Mouse (Mus musculus): ENCODE data around the gene Inpp5d.

The Inpp5d gene

GRCm38 (mm10) chr1:87620211-87620668 lies at the start of gene Inpp5d:
TSS of gene Inpp5d (plus strand) at chr1:87620312.
- peak; percentile 59 to 67 for DNase-seq (ENCODE audit: low spot score in 2 of 2)

- no peak for DNase-seq (ENCODE audit: low spot score in 2 of 2)
These were observed 46.9 kb upstream of the Inpp5d start for GRCm38 (mm10) chr1:87573261-87573660.

DNA sequence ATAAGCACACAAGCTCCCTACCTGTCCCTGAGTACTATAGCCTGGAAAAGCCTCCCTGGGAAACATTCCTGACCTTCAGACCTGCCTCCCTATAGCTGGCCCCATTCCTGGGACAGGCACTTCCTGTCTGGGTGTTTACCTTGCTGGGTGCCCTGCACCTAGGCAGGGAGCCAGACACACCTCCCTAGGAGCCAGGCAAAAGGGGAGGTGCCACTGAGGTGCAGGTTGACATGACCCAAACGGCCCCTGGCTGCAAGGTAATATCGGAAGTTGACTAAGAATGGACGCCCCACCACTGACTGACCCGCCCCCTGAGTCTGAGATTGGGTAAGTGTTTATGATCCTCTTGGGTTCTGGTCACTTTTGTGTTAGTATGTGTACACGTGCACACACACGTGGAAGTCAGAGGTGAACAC lies 46.3 kb upstream of the Inpp5d start, which contains the start of gene Ngef:
TSS of gene Ngef (minus strand) at position 71 of the 416 bp plus-strand sequence.
- DNase-seq (ENCODE audit: low spot score in 2 of 2), result no peak

DNA sequence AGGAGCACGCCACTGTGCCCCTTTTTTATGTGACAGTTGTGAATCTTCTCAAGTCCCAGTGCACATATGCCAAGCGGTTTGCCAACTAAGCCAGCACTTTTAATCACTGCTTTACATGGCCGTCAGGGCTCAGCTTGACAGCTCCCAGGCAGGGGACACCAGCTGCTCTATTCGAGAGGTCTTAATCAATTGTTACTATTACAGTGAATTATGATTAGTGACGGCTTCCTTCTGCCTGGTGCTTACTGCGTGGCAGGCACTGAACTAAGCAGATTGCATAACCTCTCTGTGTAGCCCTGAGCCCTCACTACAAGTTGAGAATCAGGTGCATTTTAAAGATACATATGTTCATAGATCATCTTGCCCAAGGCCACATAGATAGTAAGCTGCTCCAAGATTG lies 45.8 kb upstream of the Inpp5d start:
- DNase-seq (ENCODE audit: low spot score in 2 of 2), result no peak

- no peak for DNase-seq (ENCODE audit: low spot score in 2 of 2)
These were observed 45.3 kb upstream of the Inpp5d start for GRCm38 (mm10) chr1:87574785-87575184.

DNA sequence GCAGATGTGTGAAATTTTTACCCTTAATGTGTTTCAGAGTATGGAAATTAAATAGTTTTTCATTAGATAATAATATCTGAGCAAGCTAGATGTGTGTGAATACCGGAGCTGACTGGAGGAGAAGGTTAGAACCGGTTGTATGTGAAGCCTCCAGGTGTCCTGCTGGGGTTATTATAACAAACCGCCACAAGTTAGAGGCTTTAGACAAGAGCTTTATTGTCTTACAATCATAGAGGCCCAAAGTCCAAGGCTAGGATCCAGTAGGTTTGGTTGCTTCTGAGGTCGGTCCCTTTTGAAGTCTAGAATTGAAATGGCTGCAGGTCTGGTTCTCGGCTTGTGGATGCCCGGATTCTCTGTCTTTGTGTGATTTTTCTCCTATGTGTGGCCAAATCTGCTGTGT lies 41.1 kb upstream of the Inpp5d start:
- DNase-seq (ENCODE audit: low spot score in 2 of 2), result no peak

DNA sequence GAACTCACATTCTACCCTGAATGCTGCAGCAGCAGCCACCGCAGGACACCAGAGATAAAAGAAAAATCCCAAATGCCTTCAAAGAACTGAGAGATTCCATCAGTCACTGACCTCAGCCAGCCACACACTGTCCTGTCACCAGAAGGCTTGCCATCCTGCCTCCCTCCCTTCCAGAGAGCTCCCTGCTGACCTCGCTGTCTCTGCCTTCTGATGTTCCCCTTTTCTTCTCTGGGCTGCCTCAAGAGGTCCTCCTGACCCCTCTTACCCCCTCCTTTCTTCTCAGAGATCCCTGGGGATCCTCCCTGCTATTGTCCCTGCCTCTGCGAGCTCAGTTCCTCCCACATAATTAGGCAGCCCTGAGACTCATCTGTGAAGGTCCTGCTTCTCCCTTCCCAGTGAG lies 39.3 kb upstream of the Inpp5d start:
- DNase-seq (ENCODE audit: low spot score in 2 of 2), result no peak

DNA sequence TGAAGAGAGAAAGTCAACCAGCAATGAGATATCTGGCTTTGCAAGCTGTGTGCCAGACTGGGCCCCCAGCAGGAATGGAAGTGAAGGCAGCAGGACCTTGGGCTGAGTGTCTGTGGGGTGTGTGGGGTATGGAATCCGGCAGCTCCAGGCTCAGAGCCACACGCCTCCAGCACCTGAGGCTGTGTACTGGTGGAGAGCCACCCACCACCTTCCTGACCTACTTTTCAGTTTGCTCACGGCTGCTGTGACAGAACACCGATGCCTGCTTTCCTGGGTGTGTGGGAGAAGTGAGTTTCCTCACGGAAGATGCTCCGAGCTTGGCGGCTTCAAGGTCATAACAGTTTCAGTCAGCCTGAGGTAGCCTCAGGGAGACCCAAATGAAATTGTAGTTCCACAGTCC lies 30.9 kb upstream of the Inpp5d start:
- no peak for DNase-seq (ENCODE audit: low spot score in 2 of 2)

- no peak for DNase-seq (ENCODE audit: low spot score in 2 of 2)
These were observed 30.1 kb upstream of the Inpp5d start for GRCm38 (mm10) chr1:87589980-87590379.

- no peak for DNase-seq (ENCODE audit: low spot score in 2 of 2)
These were observed 25.9 kb upstream of the Inpp5d start for GRCm38 (mm10) chr1:87594261-87594660.

GRCm38 (mm10) chr1:87594671-87595070 lies 25.4 kb upstream of the Inpp5d start:
- no peak for DNase-seq (ENCODE audit: low spot score in 2 of 2)

GRCm38 (mm10) chr1:87600533-87600932 lies 19.6 kb upstream of the Inpp5d start:
- no peak for DNase-seq (ENCODE audit: low spot score in 2 of 2)

DNA sequence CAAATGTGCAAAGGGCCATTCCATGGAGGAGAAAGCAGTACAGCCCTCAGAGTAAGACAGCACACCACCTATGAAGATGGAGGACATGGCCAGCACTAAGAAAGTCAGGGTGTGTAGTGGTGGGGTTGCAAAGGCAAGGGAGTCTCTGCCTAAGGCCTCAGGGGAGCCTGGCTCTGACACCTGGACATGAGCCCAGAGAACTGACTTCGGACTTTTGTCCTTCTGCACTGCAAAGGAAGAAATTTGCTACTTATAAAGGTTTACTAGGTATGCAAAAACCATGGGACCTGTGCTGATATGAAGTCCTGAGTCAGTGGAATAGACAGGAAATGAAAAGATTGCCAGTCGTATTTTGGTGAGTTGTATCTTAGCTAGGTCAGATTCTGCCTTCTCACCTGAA lies 18.3 kb upstream of the Inpp5d start:
- no peak for DNase-seq (ENCODE audit: low spot score in 2 of 2)

GRCm38 (mm10) chr1:87603389-87603788 lies 16.7 kb upstream of the Inpp5d start:
- DNase-seq (ENCODE audit: low spot score in 2 of 2), result no peak

DNA sequence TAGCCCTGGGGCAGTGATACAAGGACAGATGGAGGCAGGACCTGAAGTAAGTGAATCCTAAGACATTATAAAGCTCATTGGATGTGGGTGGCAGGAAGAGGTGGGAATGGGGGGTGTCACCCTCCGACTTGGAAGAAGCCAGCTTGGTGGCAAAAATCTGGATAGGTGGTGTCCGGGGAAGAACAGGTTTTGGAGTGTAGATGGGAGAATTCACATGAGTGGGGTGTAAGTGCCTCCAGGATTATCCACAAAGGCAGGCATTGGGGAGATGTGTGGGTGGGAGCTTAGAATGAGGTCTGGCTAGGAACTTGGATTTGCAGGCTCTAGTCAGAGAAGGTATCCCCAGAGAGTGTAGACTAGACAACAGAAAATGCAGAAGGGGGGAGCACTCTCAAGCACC lies 14.8 kb upstream of the Inpp5d start:
- DNase-seq (ENCODE audit: low spot score in 2 of 2), result no peak

DNA sequence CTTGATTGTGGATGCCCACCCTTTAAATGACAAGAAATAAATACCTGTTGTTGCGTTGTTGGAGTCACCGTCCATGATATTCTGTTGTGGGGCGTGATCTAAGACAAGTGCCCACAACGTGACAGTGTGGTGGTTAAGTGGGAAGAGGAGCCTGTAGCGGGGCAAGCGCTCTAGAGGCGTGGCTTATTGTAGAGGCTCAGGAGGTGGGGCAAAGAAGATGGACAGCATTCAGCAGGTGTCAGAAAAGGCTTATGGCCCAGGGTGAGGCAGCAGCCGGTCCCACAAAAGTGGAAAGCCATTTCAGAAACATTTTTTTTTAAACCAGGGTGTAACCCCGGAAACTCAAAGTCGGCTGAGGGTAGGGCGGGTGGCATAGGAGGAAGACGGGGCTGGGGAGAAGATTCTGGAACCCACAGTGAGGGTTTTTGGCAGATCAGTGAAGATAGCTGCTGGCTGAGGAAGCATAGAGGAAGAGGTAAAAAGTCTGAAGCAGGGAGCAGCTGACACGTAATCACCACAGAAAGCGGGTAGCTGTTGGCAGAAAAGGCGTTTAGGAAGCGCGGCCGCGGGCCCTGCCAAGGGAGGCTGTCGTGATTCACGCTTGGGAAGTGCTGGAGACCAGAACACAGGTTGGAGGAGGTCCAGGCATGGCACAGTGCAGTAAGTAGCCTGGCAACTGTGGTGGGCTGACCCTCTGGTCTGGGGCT lies 12.6 kb upstream of the Inpp5d start:
- peak; percentile 38 to 52 for DNase-seq (ENCODE audit: low spot score in 2 of 2)

- DNase-seq (ENCODE audit: low spot score in 2 of 2), result peak; percentile 74 to 88
These were observed 11.6 kb upstream of the Inpp5d start for GRCm38 (mm10) chr1:87608416-87609046.

GRCm38 (mm10) chr1:87614576-87615295 lies 5.4 kb upstream of the Inpp5d start:
- DNase-seq (ENCODE audit: low spot score in 2 of 2), result no peak

DNA sequence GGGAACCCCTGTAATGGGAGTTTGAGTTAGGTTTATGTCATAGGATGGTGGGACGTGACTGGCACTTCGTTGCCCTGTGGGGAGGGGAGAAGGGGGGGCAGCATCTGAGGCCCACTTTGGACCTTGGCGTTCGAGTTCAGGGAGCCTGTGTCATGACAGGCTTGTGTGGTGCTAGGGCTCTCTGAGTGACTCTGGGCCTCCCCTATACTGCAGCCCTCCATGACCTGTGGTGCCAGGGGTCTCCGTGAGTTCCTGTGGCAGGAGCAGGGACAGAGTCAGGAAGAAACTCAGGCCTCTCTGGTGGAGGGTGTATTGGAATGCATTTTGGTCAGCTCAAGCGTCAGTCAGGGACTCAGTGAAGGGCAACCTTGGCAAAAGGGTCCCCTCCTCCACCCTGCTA lies 581 bp downstream of the Inpp5d start:
- no peak for DNase-seq (ENCODE audit: low spot score in 2 of 2)

DNA sequence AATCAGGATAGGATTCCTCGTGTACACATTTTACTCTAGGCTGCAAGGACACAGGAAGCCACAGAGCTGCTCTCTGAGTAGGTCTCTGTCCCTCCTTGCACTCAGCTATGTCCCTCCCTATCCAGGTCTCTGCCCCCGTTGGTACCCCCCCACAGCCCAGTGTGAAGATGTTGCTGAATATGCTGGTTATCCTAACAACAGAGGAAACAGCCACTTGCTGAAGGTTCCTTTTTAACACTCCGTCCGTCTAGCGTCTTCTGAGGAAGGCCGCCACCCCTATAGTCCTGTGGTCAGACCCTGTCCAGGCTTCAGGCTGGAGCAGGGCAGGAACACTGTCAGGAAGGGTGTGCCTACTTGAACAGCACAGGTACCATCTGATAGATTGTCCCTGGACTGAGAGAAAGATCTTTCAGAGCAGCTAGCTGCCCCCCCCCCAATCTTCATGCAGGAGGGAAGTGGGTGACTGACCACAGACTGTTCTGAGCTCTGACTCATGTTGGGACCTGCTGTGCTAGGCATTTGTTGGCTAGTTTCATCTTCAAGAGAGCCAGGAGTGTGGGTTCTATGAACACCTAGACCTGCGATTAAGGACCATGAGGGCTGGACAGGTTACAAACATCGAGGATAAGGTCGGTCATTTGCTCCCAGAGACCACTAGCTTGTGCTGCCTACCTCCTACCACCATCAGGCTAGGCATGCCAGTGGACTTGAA lies 1.2 kb downstream of the Inpp5d start:
- peak in 1 of 2 experiments; percentile 7 for DNase-seq (ENCODE audit: low spot score in 2 of 2)

DNA sequence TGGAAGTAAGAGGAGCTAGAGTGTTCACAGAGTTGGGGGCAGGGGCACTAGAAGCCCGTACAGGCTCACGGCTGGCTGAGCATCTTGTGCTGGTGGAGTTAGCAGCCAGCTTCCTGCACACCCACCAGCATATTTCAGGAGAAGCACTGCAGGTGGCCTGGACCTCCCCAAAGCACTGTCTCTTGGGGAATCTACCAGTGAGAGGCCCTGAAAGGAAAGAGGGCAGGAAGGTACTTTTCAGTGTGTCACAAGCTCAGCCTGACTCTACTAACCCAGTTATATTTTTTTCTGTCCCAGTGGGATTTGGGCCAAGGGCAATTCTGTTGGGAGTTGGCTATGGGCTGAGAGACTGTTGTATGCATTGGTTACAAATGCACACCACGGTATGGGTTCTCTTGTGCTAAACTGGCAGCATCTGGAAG lies 1.8 kb downstream of the Inpp5d start:
- DNase-seq (ENCODE audit: low spot score in 2 of 2), result peak; percentile 53 to 58

Data from thymus, postnatal 10 days (tissue).